11 mouse cellular contexts compared by ENCODE assay signal in genomic region chrX:142841916-142842315, GRCm38 (mm10).
"Had no signal": no experiment of that assay in that cellular context is flagged by ENCODE, and none has a peak within 500 bp of the region (broad histone marks: within the 10 kb centered on the region; RNA-seq: fewer than 3 reads in every experiment).

No protein-coding gene starts in this region.

- DNase-seq: gastrocnemius, adult 2 months; gastrocnemius, postnatal 10 days; gastrocnemius, postnatal 25 days; heart, adult 2 months; heart, postnatal 10 days; heart, postnatal 4 days; kidney, adult 18-20 months; kidney, adult 8-10 months; kidney, postnatal 10 days; kidney, postnatal 25 days; kidney, postnatal 4 days had no signal
